Mouse (Mus musculus) liver, embryonic 11.5 days (tissue): Measurements from ENCODE around the gene Pde8b. TPM values are rescaled to one million over a fixed set of nuclear protein-coding genes. Genes with fewer than 3 reads are reported as not detected.

Experiments
- ATAC-seq: fragments of 200-750 bp; cut with Nextera tagmentation; replicated peaks from 2 replicates; pipeline ENCODE4 v1.8.0; 2017; ENCODE audit warnings: moderate number of reproducible peaks, mild to moderate bottlenecking, moderate TSS enrichment, moderate library complexity; ENCODE audit not compliant: low FRiP score
- DNase-seq: peaks from one replicate; pipeline ENCODE4 v3.0.0-alpha.2; 2017; ENCODE audit warnings: low spot score
- H3K27ac ChIP-seq: fragments of 300-500 bp; sonication (generic); 2 replicates; pipeline ENCODE4 v1.5.1; 2014; ENCODE audit warnings: mild to moderate bottlenecking, low read depth, low read length, control low read depth
- H3K27me3 ChIP-seq: fragments of 300-500 bp; sonication (generic); replicated peaks from 2 replicates; pipeline ENCODE4 v1.6.1; 2014; ENCODE audit warnings: low read length, mixed read lengths; ENCODE audit not compliant: control insufficient read depth, insufficient read depth
- H3K36me3 ChIP-seq: fragments of 300-500 bp; sonication (generic); 2 replicates; pipeline ENCODE4 v1.6.1; 2014; ENCODE audit warnings: mild to moderate bottlenecking, low read length, moderate library complexity, mixed read lengths; ENCODE audit not compliant: control insufficient read depth, insufficient read depth
- H3K4me1 ChIP-seq: fragments of 300-500 bp; sonication (generic); replicated peaks from 2 replicates; pipeline ENCODE4 v1.6.1; 2014; ENCODE audit warnings: low read length, mixed read lengths; ENCODE audit not compliant: control insufficient read depth, insufficient read depth
- H3K4me2 ChIP-seq: fragments of 300-500 bp; sonication (generic); 2 replicates; pipeline ENCODE4 v1.6.1; 2014; ENCODE audit warnings: mild to moderate bottlenecking, control low read depth, moderate library complexity
- H3K4me3 ChIP-seq: fragments of 300-500 bp; sonication (generic); 2 replicates; pipeline ENCODE4 v1.5.1; 2014; ENCODE audit warnings: low read depth, low read length, control low read depth
- H3K9ac ChIP-seq: fragments of 300-500 bp; sonication (generic); 2 replicates; pipeline ENCODE4 v1.6.1; 2014; ENCODE audit warnings: low read depth, low read length, control low read depth
- H3K9me3 ChIP-seq: fragments of 300-500 bp; sonication (generic); 2 replicates; pipeline ENCODE4 v1.6.1; 2016; ENCODE audit warnings: low read length, inconsistent platforms, mixed read lengths; ENCODE audit not compliant: control insufficient read depth
- WGBS: fragments of 180-500 bp; shearing (Covaris S2); extraction: QIAGEN DNeasy Blood & Tissue Kit; methylation state at CpG from one replicate; pipeline ENCODE4 v1.1.7; 2014; 5-methylcytosine and 5-hydroxymethylcytosine counted together
- polyA plus RNA-seq: library from polyadenylated mRNA; unstranded; fragments of >200 nt; fragmentation: Nextera tagmentation; extraction: Ambion mirVana; gene quantifications from 2 replicates; pipeline ENCODE4 v1.2.1, GENCODE M21; 2014

Pde8b gene
- polyA plus RNA-seq, 1 experiment from 2014 or later = 0.73 TPM

DNA sequence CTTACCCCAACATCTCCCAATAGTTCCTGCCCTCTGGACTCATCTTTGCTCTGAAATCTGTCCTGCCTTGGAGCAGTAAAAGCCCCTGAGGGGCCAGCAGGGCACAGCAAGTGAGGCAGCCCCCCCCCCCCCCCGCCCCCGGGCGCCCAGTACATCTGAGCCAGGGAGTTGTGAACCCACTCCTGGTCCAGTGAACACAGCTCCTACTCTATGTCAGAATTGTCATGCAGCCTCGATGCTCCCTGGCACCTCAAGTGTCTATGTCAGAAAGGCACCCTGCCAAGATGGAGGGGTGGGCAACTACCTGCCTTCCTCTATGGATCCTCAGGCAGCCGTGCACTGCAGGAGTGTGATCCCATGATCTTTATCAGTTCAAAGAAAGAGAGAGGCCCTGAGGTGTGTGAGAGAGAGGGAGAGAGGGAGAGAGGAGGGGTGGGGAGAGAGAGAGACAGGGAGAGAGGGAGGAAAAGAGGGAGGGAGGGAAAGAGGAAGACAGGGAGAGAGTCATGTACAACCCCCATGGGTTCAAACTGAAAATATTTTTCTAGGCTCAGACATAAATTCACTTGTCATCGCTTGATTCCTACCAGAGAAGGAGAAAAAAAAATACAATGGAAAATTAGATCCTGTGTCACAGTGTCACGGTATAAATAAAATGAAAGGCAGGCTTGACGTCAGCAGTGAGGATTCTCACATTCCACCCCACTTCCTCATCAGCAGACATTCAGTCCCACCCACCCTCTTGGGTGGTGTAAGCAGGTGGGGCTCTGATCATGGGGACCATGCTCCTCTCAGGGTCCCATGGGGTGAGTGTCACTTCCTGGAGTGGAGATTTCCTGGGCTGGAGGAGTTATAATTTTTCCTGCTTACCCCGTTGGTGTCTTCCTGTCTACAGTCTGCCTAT is 11.0 kb upstream of the Pde8b start:
- WGBS = 69% methylated on average over 9 of the region's 9 CpGs
- no peaks in the 10 kb centered on the region for H3K27me3 ChIP-seq
- no peak for DNase-seq

DNA sequence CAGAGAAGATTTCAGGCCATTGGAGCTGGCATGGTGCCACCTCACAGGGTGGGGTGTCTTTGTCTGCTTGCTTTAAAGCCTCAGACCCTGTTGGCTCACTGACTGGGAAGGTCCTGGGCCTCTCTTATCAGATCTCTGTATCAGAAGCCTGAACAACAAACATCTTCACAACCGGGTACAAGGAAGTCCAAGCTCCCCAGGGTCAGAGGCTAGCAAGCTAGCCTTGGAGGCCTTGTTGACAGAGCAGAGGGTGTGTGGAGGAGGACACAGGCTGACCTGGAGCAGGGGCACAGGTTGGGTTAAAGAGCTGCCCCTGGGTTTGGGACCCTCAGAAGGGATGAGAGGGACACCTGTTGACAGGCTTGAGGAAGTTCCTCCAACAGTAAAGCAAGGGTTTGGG is 10.3 kb upstream of the Pde8b start:
- 20% methylated on average over 1 of the region's 1 CpGs for WGBS
- H3K36me3 ChIP-seq = no peaks in the 10 kb centered on the region
- no peak overlapping the region for H3K4me3 ChIP-seq
- H3K27ac ChIP-seq = no peak overlapping the region
- H3K4me2 ChIP-seq = no peak overlapping the region
- H3K9me3 ChIP-seq = no peaks in the 10 kb centered on the region
- no peak for ATAC-seq
- DNase-seq = no peak
- no peaks in the 10 kb centered on the region for H3K27me3 ChIP-seq
- H3K9ac ChIP-seq = no peak overlapping the region
- no peaks in the 10 kb centered on the region for H3K4me1 ChIP-seq

More for the DNA sequence above, 11.0 kb upstream of the Pde8b start:
- no peak overlapping the region for H3K4me3 ChIP-seq
- H3K9me3 ChIP-seq = no peaks in the 10 kb centered on the region
- H3K9ac ChIP-seq = no peak overlapping the region
- ATAC-seq = no peak
- H3K4me1 ChIP-seq = no peaks in the 10 kb centered on the region
- no peaks in the 10 kb centered on the region for H3K36me3 ChIP-seq
- no peak overlapping the region for H3K27ac ChIP-seq
- no peak overlapping the region for H3K4me2 ChIP-seq

DNA sequence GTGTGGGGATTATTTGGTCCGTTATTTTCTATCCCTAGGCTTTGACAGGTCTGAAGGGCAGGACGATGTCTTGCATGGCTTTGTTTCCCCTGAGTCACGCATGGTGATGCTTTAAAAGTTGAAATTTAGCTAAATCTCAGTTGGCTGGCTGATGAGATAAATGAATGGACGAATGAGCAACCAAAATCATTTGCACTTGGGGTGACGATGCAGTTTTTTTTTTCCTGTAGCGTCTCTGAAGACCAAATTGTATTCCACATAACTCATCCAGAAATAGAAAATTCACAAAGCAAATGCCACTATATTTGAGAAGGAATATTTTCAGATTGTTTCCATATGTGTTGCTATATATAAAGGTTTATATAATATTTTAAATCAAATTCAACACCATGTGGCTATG is 6.9 kb upstream of the Pde8b start:
- no peaks in the 10 kb centered on the region for H3K36me3 ChIP-seq
- H3K27me3 ChIP-seq = no peaks in the 10 kb centered on the region
- no peak overlapping the region for H3K9ac ChIP-seq
- H3K27ac ChIP-seq = no peak overlapping the region
- DNase-seq (no peak), ATAC-seq (no peak)
- H3K4me2 ChIP-seq = no peak overlapping the region
- H3K9me3 ChIP-seq = no peaks in the 10 kb centered on the region
- no peaks in the 10 kb centered on the region for H3K4me1 ChIP-seq
- WGBS = 81% methylated on average over 6 of the region's 6 CpGs
- H3K4me3 ChIP-seq = no peak overlapping the region

DNA sequence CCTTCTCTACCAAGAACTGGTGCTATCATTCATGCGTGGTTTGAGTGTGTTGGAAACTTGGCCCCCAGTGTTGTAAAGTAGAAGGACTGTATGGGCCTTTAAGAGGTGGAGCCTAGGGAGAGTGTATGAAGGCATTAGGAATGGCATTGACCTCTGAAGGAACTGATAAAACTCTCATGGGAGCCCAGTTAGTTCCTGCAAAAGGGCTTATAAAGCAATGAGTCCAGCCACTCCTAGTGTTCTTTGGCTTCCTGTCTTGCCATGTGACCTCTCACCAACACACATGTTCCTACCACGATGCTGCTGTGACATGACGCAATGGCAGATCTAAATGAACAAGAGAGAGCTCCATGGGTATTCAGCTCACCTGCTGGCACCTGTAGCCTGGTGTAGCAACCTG is 4.9 kb upstream of the Pde8b start:
- ATAC-seq (no peak), DNase-seq (no peak)
- Histone ChIP-seq H3K4me1 (no peaks in the 10 kb centered on the region), H3K4me3 (no peak overlapping the region), H3K27me3 (peaks cover 10% of the 10 kb centered on the region; the same call in 1 of the 2 replicates), H3K36me3 (no peaks in the 10 kb centered on the region), H3K4me2 (no peak overlapping the region), H3K27ac (no peak overlapping the region), H3K9me3 (no peaks in the 10 kb centered on the region), H3K9ac (no peak overlapping the region)
- 87% methylated on average over 3 of the region's 3 CpGs for WGBS

DNA sequence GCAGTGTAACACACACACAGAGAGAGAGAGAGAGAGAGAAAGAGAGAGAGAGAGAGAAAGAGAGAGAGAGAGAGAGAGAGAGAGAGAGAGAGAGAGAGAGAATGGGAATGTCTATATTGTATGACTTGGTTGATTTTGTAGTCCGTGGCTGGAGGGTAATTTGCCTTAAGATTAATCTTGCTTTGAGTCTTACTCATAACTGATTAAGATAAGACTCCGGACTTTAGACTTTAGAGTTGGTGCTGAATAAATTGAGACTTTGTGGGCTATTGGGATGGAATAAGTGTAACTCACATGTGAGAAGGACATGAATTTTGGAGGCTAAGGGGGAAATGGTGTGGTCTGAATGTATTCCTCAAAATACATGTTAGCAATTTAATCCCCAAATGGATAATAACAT is 7.1 kb downstream of the Pde8b start:
- no peak for DNase-seq
- WGBS = 63% methylated on average over 2 of the region's 2 CpGs
- Histone ChIP-seq H3K4me1 (no peaks in the 10 kb centered on the region), H3K27ac (no peak overlapping the region), H3K4me3 (no peak overlapping the region), H3K36me3 (no peaks in the 10 kb centered on the region), H3K9me3 (no peaks in the 10 kb centered on the region), H3K4me2 (no peak overlapping the region), H3K9ac (no peak overlapping the region), H3K27me3 (no peaks in the 10 kb centered on the region)
- no peak for ATAC-seq

DNA sequence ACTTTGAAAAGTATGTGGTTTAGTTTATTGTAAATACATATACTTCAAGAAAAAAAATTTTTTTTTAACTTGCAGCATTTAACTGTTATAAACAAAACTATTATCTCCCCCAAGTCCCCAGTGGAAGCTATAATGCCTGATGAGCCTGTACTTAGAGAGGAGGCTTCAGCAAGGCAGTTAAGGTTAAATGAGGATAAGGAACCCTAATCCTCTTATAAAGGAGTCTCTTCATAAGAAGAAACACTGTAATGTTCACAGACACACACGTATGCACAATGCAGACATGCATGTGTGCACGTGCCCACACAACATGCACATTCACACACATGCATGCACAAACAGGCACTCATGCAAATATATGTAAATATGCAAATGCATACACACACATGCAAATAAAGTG is 12.6 kb downstream of the Pde8b start:
- DNase-seq (no peak), ATAC-seq (no peak)
- Histone ChIP-seq H3K27ac (no peak overlapping the region), H3K4me3 (no peak overlapping the region), H3K9ac (no peak overlapping the region), H3K27me3 (no peaks in the 10 kb centered on the region), H3K4me2 (no peak overlapping the region), H3K4me1 (no peaks in the 10 kb centered on the region), H3K9me3 (no peaks in the 10 kb centered on the region), H3K36me3 (no peaks in the 10 kb centered on the region)
- 87% methylated on average over 2 of the region's 2 CpGs for WGBS

DNA sequence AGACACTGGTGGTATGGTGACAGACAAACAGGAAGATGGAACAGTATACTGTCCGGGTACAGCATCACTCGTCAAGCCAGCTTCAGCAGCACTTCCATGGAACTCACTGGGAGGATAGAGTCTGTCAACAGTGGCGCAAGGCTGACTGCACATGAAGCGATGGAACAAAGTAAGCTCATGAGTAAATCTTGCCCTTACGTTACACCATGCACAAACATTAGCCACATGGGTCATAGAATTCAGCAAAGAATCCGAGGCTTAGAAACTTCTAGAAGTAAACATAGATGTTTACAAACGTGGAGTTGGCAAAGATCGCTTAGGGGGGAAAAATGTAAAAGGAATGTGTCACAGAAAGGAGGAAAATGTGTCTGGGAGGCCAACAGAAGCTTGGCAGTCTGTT is 14.9 kb downstream of the Pde8b start:
- H3K27ac ChIP-seq = no peak overlapping the region
- H3K9ac ChIP-seq = no peak overlapping the region
- WGBS = 79% methylated on average over 8 of the region's 8 CpGs
- ATAC-seq (no peak), DNase-seq (no peak)
- H3K36me3 ChIP-seq = no peaks in the 10 kb centered on the region
- no peaks in the 10 kb centered on the region for H3K9me3 ChIP-seq
- no peaks in the 10 kb centered on the region for H3K4me1 ChIP-seq
- H3K4me2 ChIP-seq = no peak overlapping the region
- H3K4me3 ChIP-seq = no peak overlapping the region
- no peaks in the 10 kb centered on the region for H3K27me3 ChIP-seq

DNA sequence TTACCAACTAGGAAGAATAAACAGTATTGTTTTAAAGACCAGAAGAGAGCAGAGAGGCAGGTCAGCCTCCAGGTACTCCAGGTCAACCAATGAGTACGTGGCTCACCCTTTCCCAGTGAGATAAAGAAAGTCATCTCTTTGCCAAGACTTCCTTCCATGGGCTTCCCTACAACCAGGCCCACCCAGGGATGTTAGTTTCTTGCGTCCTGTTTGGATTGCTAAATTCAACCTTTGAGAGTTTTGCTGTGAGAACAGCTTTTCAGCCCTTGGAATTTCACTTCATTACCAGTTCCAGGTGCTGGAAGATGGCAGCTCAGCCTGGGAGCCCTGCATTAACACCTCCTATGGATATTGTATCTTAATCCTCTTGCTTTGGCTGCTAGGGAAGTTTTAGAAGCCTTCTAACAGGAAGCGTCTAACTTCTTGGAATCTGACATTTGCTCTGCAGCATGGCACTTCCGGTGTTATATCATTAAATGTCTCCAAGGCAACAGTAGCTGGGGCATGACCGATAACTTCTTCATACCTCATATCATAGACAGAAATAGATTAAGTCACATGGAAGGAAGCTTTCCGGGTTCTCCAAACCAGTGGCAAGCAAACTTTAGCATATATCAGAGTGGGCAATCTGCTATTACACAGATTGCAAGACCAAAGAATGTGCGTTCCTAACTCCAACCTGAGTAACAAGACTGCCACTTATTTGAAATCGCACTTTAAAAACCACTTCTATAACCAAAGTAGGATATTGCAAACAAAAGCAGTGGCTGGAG is 18.6 kb downstream of the Pde8b start:
- Histone ChIP-seq H3K4me3 (no peak overlapping the region), H3K9ac (no peak overlapping the region), H3K27ac (no peak overlapping the region), H3K36me3 (no peaks in the 10 kb centered on the region), H3K27me3 (no peaks in the 10 kb centered on the region; the same call in 1 of the 2 replicates), H3K4me2 (no peak overlapping the region), H3K9me3 (no peaks in the 10 kb centered on the region), H3K4me1 (no peaks in the 10 kb centered on the region)
- no peak for DNase-seq
- 71% methylated on average over 8 of the region's 8 CpGs for WGBS
- ATAC-seq = no peak
